Mouse (Mus musculus) regulatory T cell (primary cell): ENCODE measurements around the gene D2hgdh.
"Not testable (repeated sequence)": the region's sequence is repeated elsewhere in the genome, so short reads cannot be mapped to it uniquely, and the experiment has no call there.

ENCODE experiments used
- in situ Hi-C: fragments of 300-600 bp; cut with MboI, MseI; formaldehyde crosslinking; loops from one replicate; pipeline ENCODE4 v1.15.1; 2025; ENCODE audit warnings: high pct_unique_total_duplicates

The D2hgdh gene

GRCm38 (mm10) chr1:93826540-93826835 lies 1.8 kb downstream of the D2hgdh start:
- in situ Hi-C loops = no loop called here

GRCm38 (mm10) chr1:93832754-93833360 lies 8.1 kb downstream of the D2hgdh start:
- in situ Hi-C loops = not testable (repeated sequence)

GRCm38 (mm10) chr1:93834671-93835150 lies 10.0 kb downstream of the D2hgdh start:
- in situ Hi-C loops = no loop called here

- in situ Hi-C loops = no loop called here
Observed at GRCm38 (mm10) chr1:93835211-93835610, 10.5 kb downstream of the D2hgdh start.

GRCm38 (mm10) chr1:93835876-93836531 lies 11.3 kb downstream of the D2hgdh start:
- in situ Hi-C loops = no loop called here

GRCm38 (mm10) chr1:93836532-93836913 lies 11.8 kb downstream of the D2hgdh start:
- in situ Hi-C loops = no loop called here

- in situ Hi-C loops = no loop called here
Observed at GRCm38 (mm10) chr1:93837335-93837734, 12.6 kb downstream of the D2hgdh start.

- in situ Hi-C loops = not testable (repeated sequence)
Observed at GRCm38 (mm10) chr1:93838569-93838968, 13.9 kb downstream of the D2hgdh start.

- in situ Hi-C loops = not testable (repeated sequence)
Observed at GRCm38 (mm10) chr1:93845766-93846366, 21.2 kb downstream of the D2hgdh start.

GRCm38 (mm10) chr1:93855790-93856189 lies 31.1 kb downstream of the D2hgdh start:
- in situ Hi-C loops = loop anchor here (5.0 kb wide), 1 partner anchor 67 kb away; no protein-coding TSS in a partner anchor

- in situ Hi-C loops = loop anchor here (5.0 kb wide), 1 partner anchor 65 kb away; no protein-coding TSS in a partner anchor
Observed at GRCm38 (mm10) chr1:93857370-93857769, 32.7 kb downstream of the D2hgdh start.

GRCm38 (mm10) chr1:93857991-93858390 lies 33.3 kb downstream of the D2hgdh start:
- in situ Hi-C loops = loop anchor here (5.0 kb wide), 1 partner anchor 64 kb away; no protein-coding TSS in a partner anchor

- in situ Hi-C loops = loop anchor here (5.0 kb wide), 1 partner anchor 63 kb away; no protein-coding TSS in a partner anchor
Observed at GRCm38 (mm10) chr1:93859619-93860018, 34.9 kb downstream of the D2hgdh start.

- in situ Hi-C loops = not testable (repeated sequence)
Observed at GRCm38 (mm10) chr1:93861048-93861447, 36.3 kb downstream of the D2hgdh start, which contains the start of gene Gal3st2. TSS of gene Gal3st2 (plus strand) at chr1:93861306.

GRCm38 (mm10) chr1:93871594-93872105 lies 46.9 kb downstream of the D2hgdh start:
- in situ Hi-C loops = not testable (repeated sequence)

- in situ Hi-C loops = not testable (repeated sequence)
Observed at GRCm38 (mm10) chr1:93874405-93874804, 49.7 kb downstream of the D2hgdh start.

- in situ Hi-C loops = not testable (repeated sequence)
Observed at GRCm38 (mm10) chr1:93881778-93882177, 57.1 kb downstream of the D2hgdh start.

- in situ Hi-C loops = loop anchor here (10.0 kb wide), 1 partner anchor 74 kb away; no protein-coding TSS in a partner anchor
Observed at GRCm38 (mm10) chr1:93890936-93891335, 66.2 kb downstream of the D2hgdh start.

- in situ Hi-C loops = loop anchor here (10.0 kb wide), 1 partner anchor 67 kb away; no protein-coding TSS in a partner anchor
Observed at GRCm38 (mm10) chr1:93897395-93897794, 72.7 kb downstream of the D2hgdh start.

- in situ Hi-C loops = not testable (repeated sequence)
Observed at GRCm38 (mm10) chr1:93901291-93901690, 76.6 kb downstream of the D2hgdh start.
